Mouse (Mus musculus) lung, adult 2 months (tissue): ENCODE measurements around the gene Ccdc65.

Experiments used
- CTCF ChIP-seq: fragments of 200-500 bp; IDR thresholded peaks from 2 replicates; pipeline ENCODE4 v1.5.1; 2011; ENCODE audit warnings: mild to moderate bottlenecking, low read length, control low read depth; ENCODE audit not compliant: insufficient read depth
- POLR2A ChIP-seq: fragments of 200-500 bp; IDR thresholded peaks from 2 replicates; pipeline ENCODE4 v1.6.1; 2011; ENCODE audit warnings: low read depth, mild to moderate bottlenecking, control low read depth, low read length, borderline replicate concordance; ENCODE audit errors: extremely low read depth

GRCm38 (mm10) chr15:98729791-98730545, 22.0 kb downstream of the Ccdc65 start:
- TF ChIP-seq CTCF, result no peak
- TF ChIP-seq POLR2A, result no peak
